Mouse (Mus musculus) embryo, embryonic 9.5 days (tissue): ENCODE measurements at regions not wholly inside any gene's neighbourhood (a gene's known extent, or its start where the extent isn't known, plus 50 kb on each side); places are given as distances from the start of the nearest gene placed in this dataset.

Source experiments
- DNase-seq: peaks from one replicate; pipeline ENCODE4 v3.0.0-alpha.2; 2017; ENCODE audit errors: extremely low spot score

- no peak for DNase-seq
These were observed 82.2 kb downstream of the Tnfsf11 start for GRCm38 (mm10) chr14:78225677-78226076.

- peak; percentile 2 for DNase-seq
These were observed 91.4 kb downstream of the Tnfsf11 start for GRCm38 (mm10) chr14:78216229-78216963.

DNA sequence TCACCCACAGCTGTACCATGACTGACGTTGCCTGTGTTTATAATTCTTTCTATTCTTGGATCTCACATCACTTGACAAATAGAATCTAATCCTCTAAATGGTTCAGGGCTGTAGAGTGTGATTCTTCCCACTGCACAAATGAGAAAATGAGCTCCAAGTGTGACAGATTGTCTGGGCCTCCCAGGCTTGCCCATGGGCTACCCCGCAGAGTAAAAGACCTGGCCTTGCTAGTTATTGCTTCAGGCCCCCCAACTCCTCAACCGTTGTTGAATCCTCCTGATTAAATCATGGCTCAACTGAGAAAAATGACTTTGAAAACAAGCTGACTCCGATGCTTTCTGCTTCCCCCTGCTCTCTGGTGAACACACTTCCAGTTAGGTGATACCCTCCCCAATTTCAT, 92.4 kb downstream of the Tnfsf11 start:
- DNase-seq = no peak

GRCm38 (mm10) chr14:78204566-78204863, 103.3 kb downstream of the Tnfsf11 start:
- DNase-seq = no peak

GRCm38 (mm10) chr14:78203726-78204565, 103.9 kb downstream of the Tnfsf11 start:
- no peak for DNase-seq

DNA sequence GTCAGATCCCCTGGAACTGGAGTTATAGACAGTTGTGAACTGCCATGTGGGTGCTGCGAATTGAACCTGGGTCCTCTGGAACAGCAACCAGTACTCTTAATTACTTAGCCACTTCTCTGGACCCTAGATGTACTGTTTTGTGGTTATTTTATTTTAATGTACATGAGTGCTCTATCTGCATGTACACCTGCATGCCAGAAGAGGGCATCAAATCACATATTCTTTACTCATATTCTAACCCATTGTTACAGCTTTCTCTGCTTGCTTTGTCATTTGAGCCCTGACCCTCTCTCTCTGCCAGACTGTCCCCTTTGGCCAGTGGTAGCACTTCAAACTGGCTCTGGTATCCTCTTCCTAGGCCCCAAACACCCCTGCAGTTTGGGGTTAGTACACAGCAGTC, 105.1 kb downstream of the Tnfsf11 start:
- no peak for DNase-seq

- DNase-seq = no peak
These were observed 108.7 kb upstream of the Fam216b start for GRCm38 (mm10) chr14:78197483-78197882.

- peak; percentile 6 for DNase-seq
These were observed 90.8 kb upstream of the Fam216b start for GRCm38 (mm10) chr14:78179576-78179975.

DNA sequence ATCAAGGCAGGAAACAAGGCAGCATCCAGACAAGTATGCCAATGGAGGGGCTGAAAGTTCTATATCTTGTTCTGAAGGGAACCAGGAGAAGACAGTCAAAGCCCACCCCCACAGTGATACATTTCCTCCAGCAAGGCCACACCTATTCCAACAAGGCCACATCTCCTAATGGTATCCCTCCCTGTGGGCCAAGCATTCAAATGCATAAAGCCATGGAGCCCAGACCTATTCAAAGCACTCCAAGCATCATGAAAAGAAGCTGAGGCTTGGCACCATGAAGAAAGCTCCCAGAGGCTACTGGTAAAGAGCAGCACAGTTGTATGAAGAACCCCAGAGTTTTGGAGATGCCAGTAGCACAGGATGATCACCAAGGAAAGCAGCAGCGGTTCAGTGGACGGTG, 84.6 kb upstream of the Fam216b start:
- DNase-seq = no peak

DNA sequence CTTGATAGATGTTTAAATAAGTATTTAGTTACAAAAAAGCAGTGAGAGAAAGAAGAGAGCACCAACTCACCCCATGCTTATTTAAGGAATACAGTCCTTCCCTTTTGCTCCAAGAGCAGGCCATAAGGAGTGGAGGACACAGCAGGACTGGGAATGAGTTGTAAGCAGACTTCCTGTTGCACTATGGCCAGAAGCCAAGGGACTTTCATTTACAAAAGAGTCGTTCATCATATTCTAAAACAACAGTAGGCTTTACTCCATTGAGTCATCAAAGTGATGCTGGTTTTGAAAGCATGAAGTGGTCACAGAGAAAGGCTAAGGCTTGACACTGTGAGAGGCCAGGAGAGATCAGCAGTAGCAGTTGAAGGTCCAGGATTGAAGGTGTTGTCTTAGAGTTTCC, 84.1 kb upstream of the Fam216b start:
- DNase-seq = no peak

GRCm38 (mm10) chr14:78160819-78161218, 72.0 kb upstream of the Fam216b start:
- DNase-seq = no peak

- no peak for DNase-seq
These were observed 70.8 kb upstream of the Fam216b start for GRCm38 (mm10) chr14:78159567-78159966.

GRCm38 (mm10) chr14:78157660-78158059, 68.9 kb upstream of the Fam216b start:
- DNase-seq = no peak

GRCm38 (mm10) chr14:78148851-78149250, 60.0 kb upstream of the Fam216b start:
- DNase-seq = no peak

GRCm38 (mm10) chr14:78143751-78144150, 54.9 kb upstream of the Fam216b start:
- no peak for DNase-seq
